Mouse (Mus musculus) E14TG2a.4 (cell line): ENCODE measurements at regions not wholly inside any gene's neighbourhood (a gene's known extent, or its start where the extent isn't known, plus 50 kb on each side); places are given as distances from the start of the nearest gene placed in this dataset.

Experiments used
- CTCF ChIP-seq: conservative IDR thresholded peaks from 2 replicates; pipeline ENCODE4 v1.5.1; 2014; ENCODE audit warnings: low read length
- NANOG ChIP-seq: IDR thresholded peaks from 2 replicates; pipeline ENCODE4 v1.6.1; 2014; ENCODE audit warnings: borderline replicate concordance, low read length, mixed read lengths
- POU5F1 ChIP-seq: IDR thresholded peaks from 2 replicates; pipeline ENCODE4 v1.6.1; 2014; ENCODE audit warnings: low read length, borderline replicate concordance

DNA sequence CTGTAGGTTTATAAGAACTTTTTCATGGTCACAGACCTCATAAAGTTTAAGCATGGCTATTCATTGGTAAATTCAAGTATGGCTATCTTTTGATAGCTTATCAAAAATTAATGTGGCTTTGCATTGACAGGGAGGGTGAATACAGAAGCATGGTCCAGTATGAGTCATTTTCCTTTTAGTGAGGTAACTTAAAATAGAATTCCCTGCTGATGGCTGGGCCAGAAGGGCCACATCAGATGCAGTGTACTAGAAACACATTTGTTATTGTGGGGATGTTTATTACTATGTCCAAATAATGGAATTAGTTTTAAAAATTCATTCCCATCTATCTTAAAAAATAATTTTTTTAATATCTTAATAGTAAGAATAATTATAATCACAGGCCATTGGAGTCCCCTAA lies 213.4 kb upstream of the Chrm2 start:
- TF ChIP-seq CTCF (no peak), NANOG (no peak), POU5F1 (no peak)
